Mouse (Mus musculus) T-helper 1 cell (primary cell): ENCODE measurements around the gene Strn4.

ENCODE experiments used
- in situ Hi-C: fragments of 300-600 bp; cut with MboI, MseI; formaldehyde crosslinking; loops from one replicate; pipeline ENCODE4 v1.15.1; 2025; ENCODE audit warnings: high pct_unique_total_duplicates

Strn4 gene

DNA sequence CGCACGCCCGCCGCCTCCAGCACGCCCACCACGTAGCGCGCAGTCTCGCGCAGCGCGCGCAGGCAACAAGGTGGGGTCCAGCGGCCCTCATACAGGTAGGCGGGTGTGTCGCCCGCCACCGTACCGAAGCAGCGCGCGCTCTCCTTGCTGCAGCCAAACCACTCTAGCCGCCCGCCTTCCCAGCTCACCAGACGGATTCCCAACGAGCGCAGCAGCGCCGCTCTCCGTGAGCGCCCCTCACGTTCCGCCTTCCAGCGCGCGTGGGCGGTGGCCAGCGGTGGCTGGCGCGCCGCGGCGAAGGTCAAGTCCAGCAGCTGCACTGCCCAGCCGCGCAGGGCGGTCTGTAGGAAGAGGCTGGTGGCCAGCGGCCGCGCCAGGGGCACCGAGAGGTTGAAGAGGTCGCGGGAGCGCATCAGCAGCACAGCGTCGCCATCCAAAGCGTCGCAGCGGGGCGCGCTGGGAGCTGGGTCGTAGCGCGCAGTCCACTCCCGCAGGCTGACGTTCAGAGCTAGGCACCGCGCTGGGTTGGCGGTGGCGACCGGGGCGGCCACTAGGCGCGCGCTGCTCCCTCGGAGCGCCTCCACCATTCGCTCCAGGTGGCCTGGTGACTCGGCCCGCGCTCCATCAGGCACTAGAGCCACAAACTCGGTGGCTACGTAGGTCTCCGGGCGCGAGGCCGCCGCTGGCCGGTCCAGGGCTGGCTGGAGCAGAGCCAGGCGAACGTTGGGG lies 4.6 kb upstream of the Strn4 start:
- in situ Hi-C loops = no loop called here

DNA sequence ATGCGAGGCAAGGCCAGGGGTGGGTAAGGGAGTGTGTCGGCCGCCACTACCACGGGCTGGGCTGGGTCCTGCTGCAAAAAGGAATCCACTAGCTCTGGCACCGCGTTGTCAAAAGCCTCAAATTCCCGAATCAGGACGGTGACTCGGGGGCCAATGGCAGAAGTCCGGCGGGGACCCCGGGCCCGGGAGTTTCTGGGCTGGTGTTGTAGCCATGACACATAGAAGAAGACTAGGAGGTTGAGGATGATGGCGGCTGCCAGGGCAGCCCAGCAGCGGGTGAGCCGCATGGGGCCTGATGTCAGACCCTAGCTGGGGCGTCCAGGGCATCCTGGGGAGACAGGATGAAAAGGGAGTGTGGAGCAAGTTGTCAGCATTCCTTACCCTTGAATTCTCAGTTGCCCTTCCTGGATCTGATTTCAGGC lies 4.0 kb upstream of the Strn4 start:
- in situ Hi-C loops = no loop called here

DNA sequence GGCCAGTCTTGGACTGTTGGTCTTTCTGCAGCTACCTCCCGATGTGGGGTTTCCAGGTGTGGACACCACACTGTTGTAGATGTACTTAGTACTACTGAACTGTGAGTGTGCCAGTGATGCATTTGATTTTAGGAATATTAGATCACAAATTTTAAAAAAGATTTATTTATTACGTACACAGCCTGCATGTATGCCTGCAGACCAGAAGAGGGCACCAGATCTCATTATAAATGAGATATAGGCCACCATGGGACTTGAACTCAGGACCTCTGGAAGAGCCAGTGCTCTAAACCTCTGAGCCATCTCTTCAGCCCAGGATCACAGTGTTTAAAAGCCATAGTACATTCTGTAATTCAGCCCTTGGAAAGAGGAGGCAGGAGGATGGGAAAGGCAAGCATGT lies 3.2 kb upstream of the Strn4 start:
- in situ Hi-C loops = no loop called here

DNA sequence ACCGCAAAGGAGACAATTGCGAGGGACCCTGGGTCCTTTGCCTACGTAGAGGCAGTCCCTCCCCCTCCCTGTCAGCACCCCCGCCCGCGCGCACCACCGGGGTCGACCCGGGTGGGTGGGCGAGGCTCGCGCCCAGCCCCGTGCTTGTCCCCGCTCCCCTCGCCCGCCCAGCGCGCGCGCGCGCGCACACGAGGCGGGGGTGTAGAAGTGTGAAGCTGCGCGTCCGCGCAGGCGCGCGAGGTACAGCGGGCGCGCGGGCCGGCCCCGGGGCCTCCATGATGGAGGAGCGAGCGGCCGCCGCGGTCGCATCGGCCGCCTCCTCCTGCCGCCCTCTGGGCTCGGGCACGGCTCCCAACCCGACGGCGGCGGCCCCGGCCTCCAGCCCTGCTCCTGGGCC lies 387 bp downstream of the Strn4 start:
- in situ Hi-C loops = no loop called here

DNA sequence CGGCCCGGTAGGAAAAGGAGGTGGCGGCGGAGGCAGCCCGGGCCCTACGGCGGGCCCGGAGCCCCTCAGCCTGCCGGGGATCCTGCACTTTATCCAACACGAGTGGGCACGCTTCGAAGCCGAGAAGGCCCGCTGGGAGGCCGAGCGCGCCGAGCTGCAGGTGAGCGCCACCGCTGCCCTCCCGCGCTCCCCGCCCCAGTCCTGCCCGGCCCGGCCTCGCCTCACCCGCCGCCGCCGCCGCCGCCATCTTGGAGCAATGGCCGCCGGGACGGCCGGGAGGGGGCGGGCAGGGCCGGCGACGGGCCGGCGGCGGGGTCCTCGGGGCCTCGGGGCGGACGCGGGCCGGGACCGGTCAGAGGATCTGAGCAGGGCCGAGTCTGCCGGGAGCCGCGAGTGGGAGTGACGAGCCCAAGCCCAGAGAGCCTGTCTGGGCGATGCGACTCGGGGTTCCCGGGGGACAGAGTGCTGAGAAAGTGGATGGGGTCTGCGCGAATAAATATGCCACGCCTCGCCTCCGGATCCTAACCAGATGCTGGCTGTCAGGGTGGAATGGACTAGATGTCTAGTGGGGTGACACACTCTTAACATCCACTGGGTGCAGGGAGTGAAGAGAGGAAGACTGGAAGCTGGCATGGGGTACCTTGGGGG lies 910 bp downstream of the Strn4 start, which contains the start of gene Fkrp:
TSS of gene Fkrp (minus strand) at position 258 of the 648 bp plus-strand sequence.
- in situ Hi-C loops = no loop called here

DNA sequence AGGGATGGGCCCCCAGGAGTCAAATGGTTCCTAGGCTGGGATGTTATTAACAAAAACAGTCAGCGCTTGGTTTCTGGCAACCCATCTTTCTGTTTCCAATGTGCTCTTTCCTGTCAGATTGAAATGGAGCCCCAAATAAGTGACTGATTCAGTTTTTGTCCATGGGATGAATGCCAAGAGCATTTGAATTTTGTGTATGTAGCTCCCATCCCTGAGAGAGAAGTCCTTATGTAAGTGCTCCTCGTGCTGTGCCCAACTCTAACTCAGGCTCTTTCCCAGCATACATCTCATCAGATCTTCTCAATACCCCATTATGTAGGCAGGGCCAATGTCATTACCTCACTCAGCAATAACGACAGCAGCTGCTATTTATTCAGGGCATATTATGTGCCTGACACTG lies 2.0 kb downstream of the Strn4 start:
- in situ Hi-C loops = no loop called here

DNA sequence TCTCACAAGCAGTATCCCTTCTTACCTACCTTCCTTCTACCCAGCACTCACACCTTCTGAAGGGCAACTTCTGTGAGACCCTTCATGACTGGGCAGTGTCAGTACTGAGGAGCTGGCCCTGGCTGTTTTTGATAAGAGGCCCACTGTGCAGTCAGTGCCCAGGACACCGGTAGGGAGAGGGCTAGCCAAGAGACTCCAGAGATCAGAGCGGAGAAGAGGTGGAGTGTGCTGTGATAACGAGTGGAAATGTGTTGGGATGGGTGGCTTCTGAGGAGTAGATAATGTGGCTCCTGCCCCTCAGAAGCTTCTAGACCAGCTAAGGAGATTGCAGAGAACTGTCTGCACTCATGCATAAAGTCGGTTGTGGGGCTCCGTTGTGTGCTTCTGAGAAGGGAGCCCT lies 4.1 kb downstream of the Strn4 start:
- in situ Hi-C loops = no loop called here

DNA sequence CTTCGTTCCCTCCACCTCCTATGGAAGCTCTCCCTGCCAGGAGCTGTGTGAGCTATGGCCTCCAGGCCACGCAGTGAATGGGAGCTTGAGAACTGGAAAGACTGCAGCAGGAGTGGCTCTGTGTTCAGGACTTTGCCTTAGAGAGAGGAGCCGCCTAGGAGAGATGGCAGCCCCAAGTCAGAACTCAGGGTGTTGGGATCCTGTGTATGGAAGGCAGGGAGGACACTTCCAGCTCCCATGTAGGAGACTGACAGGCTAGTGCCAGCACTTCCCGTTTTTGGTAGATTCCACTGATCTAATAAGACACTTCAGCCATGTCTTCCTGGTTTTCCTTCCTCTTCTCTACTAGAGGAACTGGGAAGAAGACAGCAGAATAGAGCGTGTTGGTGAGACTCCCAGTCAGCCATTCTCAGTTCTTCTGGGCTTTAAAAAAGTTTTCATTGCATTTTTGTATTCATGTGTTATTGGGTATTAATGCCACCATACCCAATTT lies 4.6 kb downstream of the Strn4 start:
- in situ Hi-C loops = no loop called here

DNA sequence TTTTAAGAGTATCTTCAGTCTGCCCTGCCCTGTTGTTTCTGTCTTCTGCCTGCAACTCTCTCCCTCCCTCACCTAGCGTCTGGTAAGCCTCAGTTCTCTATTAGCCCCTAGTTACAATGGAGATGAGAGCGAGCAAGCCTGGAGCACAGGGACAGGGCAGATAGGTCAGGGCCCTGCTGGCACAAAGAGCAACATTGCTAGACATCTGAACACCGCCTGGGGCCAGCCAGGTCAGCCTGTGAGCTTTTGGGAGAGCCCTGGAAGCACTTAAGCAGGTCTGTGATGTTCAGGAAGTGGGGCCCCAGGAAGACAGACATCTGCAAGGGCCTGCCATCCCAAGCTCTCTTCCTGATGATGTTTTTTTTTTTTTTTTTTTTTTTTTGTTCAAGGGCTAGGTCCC lies 5.4 kb downstream of the Strn4 start:
- in situ Hi-C loops = no loop called here

DNA sequence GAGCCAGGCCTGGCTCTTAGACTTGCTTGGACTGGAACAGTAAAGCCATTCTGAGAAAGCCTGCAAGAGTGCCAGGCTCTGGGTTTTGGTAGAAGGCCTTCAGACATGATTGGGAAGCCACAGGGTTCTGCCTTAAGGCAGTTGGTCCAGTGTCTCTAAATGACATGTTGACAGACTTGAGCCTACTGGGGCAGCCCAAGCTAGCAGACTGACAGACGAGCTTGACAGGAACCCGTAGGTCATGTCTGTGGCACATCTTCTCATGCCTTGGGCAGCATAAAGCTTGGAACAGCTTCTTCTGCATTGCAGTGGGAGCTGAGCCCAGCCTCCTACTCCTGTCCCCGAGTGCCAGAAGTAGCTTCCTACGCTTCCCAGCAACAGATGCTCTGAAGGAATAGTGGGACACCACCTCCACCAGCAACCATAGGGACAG lies 6.0 kb downstream of the Strn4 start:
- in situ Hi-C loops = no loop called here

DNA sequence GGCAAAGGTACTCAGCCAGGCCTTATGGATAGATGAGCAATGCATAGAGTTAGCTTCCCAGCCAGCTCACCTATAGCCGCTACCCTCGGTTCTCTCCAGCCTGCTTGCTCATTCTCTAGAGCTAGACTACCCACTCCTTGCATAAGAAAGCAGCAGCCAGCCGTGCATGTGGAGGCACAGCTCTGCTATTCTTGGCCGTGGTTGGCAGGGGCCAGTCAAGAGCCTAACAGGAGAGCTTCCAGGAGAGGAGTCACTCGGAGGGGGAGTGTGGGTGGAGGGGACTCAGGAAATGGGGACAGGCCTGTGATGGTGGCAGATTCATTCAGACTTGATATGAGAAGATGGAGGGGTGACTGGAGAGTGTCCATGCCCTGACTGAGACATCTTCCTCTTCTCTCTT lies 8.0 kb downstream of the Strn4 start:
- in situ Hi-C loops = no loop called here

DNA sequence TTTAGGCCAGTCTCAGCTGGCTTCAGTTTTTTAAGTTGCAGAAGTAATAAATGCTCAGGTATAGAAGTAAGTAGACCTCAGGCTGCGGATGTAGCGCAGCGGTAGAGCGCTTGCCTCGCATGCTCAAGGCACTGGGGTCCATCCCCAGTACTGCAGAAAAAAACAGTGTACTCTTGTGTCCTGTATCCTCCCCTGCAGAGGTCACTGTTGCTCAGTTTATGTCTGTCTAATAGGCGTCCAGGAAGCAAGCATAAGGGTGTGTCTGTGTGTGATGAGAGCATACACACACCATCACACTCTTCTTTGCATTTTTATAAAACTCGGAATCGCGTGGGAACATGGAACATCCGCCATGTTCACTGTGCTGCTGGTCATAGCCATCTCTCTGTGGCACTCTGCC lies 10.1 kb downstream of the Strn4 start:
- in situ Hi-C loops = no loop called here

DNA sequence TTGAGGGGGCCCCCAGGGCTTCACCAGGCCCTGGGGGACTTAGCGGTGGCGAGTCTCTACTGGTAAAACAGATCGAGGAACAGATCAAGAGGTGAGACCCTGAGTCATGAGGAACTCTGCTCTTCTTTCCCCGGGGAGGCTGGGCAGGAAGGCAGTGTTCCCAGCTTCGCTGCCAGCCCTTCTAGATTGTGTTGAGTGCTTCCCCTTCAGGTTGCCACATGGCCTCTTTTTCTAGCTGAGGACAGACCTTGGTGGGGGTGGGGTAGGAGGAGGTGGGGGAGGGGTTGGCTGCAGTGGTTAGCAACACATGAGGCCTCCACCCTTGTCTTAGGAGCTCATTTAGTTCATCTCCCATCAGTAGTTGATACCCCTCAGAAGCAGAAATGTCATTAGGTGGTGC lies 10.9 kb downstream of the Strn4 start:
- in situ Hi-C loops = no loop called here

DNA sequence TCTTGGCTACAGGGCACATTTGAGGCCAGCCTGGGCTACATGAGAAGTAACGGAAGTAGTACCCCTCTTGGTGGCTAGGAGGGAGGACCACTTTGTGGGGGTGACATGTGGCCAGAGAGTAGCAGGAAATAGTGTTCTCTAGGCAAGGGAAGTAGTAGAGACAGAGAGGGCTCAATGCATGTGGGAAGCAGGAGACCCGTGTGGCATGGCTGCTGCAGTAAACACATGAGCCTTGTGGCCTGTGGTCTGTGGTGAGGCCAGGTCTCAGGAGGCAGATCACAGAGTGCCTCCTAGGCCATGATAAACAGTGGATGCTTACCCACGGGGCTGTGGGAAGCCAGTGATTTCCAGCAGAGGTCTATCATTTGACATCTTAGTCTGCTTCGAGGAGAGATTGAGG lies 11.6 kb downstream of the Strn4 start:
- in situ Hi-C loops = no loop called here

DNA sequence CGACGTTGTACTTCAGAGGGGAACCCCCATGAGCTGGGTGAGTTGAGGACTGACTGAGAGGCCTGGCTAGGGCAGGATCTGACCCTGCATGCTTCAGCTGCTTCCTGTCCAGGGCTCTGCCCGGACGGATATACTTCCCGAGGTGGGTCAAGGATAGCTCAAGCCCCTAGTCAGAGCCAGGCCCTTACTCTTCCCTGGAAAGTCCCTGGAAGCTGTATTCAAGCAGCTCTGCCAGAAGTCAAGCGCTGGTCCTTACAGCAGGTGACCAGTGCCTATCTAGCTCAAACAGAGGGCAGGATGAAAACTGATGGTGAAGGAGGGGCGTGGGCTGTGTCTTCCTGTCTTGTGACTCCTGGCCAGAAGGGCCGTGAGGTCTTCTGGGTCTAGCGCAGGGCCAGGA lies 14.8 kb downstream of the Strn4 start:
- in situ Hi-C loops = no loop called here

DNA sequence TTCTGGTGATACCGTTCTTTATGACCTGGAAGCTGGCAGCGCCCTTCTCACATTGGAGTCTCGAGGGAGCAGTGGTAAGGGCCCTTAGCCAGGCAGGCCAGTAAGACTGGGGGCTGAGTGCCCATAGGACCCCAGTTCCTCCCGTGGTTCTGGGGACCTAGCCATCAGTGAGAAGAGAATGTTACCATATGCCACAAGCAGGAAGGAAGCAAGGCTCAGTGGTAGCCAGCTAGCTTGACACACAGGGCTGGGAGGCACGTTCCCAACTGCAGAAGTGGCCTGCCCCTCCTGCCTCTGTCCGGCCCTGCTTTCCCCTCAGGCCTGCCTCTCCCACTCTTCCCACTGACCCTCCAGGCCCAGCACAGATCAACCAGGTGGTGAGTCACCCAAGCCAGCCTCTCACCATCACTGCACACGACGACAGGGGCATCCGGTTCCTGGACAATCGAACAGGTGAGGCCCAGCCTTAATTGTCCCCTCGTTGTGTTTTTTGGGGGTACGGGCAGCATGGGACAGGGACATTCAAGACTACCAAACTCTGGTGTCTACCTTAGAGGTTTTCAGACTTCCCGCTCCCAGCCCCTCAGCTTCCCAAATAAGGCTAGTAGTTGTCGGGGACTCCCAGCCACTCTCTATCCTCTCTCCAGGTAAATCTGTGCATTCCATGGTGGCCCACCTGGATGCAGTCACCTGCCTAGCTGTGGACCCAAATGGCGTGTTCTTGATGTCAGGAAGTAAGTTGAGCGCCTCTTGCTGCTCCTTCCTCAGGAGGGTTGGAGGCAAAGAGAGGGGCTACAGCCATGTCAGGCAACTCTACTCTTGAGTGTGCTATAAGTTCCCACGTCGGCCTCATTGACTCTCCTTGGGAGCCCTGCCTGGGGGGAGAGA lies 22.5 kb downstream of the Strn4 start:
- in situ Hi-C loops = no loop called here

DNA sequence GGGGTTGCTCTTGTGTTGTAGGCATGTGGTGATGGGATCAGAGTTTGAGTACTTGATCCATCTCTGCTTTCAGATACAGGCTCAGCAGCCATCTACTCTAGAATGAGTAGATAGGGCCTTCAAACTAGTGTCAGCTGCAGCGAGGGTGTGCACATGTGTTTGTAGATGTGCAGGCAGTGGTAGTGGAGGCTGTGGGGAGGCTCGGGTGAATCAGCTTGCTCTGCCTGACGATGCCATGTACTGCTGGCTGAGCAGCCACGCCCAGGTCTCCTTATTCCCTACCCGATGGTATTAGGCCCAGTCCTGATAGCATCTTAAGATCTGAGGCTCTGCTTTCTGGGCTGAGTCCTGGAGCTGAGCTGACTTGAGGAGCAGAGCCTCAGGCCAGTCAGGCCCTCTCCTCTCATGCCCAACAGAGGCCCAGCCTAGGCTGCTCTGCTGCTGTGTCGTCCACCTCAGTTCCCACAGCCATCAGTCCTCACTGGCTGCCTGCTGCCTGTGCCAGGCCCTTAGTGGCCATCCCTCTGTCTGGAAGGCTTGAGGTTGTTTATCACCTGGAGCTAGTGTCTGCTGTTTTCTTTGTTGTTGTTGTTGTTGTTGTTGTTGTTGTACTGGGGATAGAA lies 23.2 kb downstream of the Strn4 start:
- in situ Hi-C loops = no loop called here

DNA sequence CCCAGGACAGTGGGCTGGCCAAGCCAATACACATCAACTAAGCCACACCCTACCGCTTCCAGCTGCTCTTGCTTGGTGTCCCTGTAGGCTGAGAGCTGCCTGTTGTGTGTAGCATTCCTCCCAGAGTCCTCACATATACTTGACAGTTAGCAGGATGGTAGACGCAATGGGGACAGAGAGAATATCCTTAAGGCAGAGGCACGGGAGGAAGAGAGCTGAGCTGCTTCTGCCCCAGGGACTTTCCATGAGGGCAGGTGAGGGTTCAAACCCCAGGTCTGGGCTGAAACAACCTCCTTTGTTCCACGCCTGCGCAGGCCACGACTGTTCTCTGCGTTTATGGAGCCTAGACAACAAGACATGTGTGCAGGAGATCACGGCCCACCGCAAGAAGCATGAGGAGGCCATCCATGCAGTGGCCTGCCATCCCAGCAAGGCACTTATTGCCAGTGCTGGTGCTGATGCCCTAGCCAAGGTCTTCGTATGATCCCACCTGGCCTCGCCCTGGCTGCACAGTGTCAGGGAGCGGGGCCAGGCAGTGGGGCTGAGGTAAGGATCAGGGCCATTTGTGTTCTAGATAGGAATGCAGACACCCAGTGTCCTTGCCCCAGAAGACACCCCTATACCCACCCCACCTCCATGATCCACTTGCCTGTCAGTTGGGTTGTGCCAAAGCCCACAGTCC lies 23.9 kb downstream of the Strn4 start:
- in situ Hi-C loops = no loop called here

DNA sequence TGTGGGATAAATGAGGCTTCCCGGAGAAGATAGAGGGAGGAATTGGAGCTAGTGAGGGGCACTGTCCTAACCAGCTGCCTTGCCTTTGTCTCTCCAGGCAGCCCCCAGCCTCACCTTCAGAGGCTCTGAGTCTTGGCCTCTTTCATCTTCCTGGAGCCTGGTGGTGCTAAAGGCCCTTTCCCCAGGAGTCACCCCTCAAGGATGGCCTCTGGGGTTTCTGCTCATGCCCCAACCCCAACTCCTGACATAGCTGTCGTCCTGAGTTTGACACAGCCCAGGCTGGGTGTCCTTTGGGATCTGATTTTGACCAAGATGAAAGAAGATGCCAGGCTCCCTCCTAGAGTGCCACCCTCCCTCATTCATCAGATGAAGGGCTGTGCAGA lies 24.4 kb downstream of the Strn4 start:
- in situ Hi-C loops = no loop called here

DNA sequence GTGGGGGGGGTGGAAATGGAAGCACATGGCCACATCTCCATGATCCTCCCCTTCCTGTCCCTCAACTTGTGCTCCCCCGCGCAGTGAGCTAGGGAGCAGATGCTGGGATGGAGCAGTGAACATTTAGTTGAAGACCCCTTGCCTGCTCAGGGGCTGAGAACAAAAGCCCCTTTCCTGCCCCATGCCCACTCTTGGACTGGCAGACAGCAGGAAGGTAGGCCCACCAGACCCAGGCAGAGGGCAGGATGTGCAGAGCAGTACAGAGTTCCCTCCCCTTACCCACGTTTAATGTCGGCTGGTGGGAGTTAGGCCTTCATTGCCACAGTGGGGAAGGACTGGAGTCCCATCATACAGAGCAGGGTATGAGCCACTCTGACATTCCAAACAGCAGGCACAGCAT lies 25.4 kb downstream of the Strn4 start:
- in situ Hi-C loops = no loop called here
